Mouse (Mus musculus): ENCODE measurements around the gene Ndc1. TPM values are rescaled to one million over a fixed set of nuclear protein-coding genes. Genes with fewer than 3 reads are reported as not detected.
A peak's percentile ranks its signal among the peaks of the same experiment; 100 is the strongest.

Ndc1 gene
- polyA plus RNA-seq, 1 experiment = 34.2 TPM

- H3K4me1 ChIP-seq (replicated peaks; ENCODE audit: control insufficient read depth, insufficient read depth, low read length) = no peaks in the 10 kb centered on the region
- H3K4me3 ChIP-seq (ENCODE audit: control insufficient read depth, insufficient read depth, low read length) = no peak overlapping the region
- DNase-seq = no peak
- TF ChIP-seq POLR2A (IDR thresholded peaks at IDR 0.05; ENCODE audit: control insufficient read depth, extremely low read depth, insufficient read depth, low read length, poor library complexity) (no peak), CTCF (IDR thresholded peaks at IDR 0.05; ENCODE audit: borderline replicate concordance, control insufficient read depth, extremely low read depth, insufficient read depth, low read length, poor library complexity) (no peak)
- WGBS = 94% methylated on average over 4 of the region's 4 CpGs
- H3K27ac ChIP-seq (ENCODE audit: control insufficient read depth, insufficient read depth, low read length) = no peak overlapping the region
- H3K36me3 ChIP-seq (ENCODE audit: control insufficient read depth, insufficient read depth, low read length) = no peaks in the 10 kb centered on the region
- H3K27me3 ChIP-seq (ENCODE audit: control insufficient read depth, insufficient read depth, low read length) = no peaks in the 10 kb centered on the region; the same call in 1 of the 2 replicates
Observed at GRCm38 (mm10) chr4:107420202-107420601, 52.6 kb downstream of the Ndc1 start.

GRCm38 (mm10) chr4:107421711-107422110 is 54.1 kb downstream of the Ndc1 start:
- 13% methylated on average over 14 of the region's 14 CpGs for WGBS
- H3K4me3 ChIP-seq (ENCODE audit: control insufficient read depth, insufficient read depth, low read length) = no peak overlapping the region
- no peaks in the 10 kb centered on the region; the same call in 1 of the 2 replicates for H3K27me3 ChIP-seq (ENCODE audit: control insufficient read depth, insufficient read depth, low read length)
- H3K4me1 ChIP-seq (replicated peaks; ENCODE audit: control insufficient read depth, insufficient read depth, low read length) = no peaks in the 10 kb centered on the region
- TF ChIP-seq POLR2A (IDR thresholded peaks at IDR 0.05; ENCODE audit: control insufficient read depth, extremely low read depth, insufficient read depth, low read length, poor library complexity) (no peak), CTCF (IDR thresholded peaks at IDR 0.05; ENCODE audit: borderline replicate concordance, control insufficient read depth, extremely low read depth, insufficient read depth, low read length, poor library complexity) (no peak)
- DNase-seq = no peak
- no peak overlapping the region for H3K27ac ChIP-seq (ENCODE audit: control insufficient read depth, insufficient read depth, low read length)
- no peaks in the 10 kb centered on the region for H3K36me3 ChIP-seq (ENCODE audit: control insufficient read depth, insufficient read depth, low read length)

GRCm38 (mm10) chr4:107422176-107422575 is 54.6 kb downstream of the Ndc1 start:
- Histone ChIP-seq H3K36me3 (ENCODE audit: control insufficient read depth, insufficient read depth, low read length) (no peaks in the 10 kb centered on the region), H3K4me1 (replicated peaks; ENCODE audit: control insufficient read depth, insufficient read depth, low read length) (no peaks in the 10 kb centered on the region), H3K4me3 (ENCODE audit: control insufficient read depth, insufficient read depth, low read length) (no peak overlapping the region), H3K27ac (ENCODE audit: control insufficient read depth, insufficient read depth, low read length) (no peak overlapping the region), H3K27me3 (ENCODE audit: control insufficient read depth, insufficient read depth, low read length) (no peaks in the 10 kb centered on the region; the same call in 1 of the 2 replicates)
- no peak for TF ChIP-seq CTCF (IDR thresholded peaks at IDR 0.05; ENCODE audit: borderline replicate concordance, control insufficient read depth, extremely low read depth, insufficient read depth, low read length, poor library complexity)
- no peak for TF ChIP-seq POLR2A (IDR thresholded peaks at IDR 0.05; ENCODE audit: control insufficient read depth, extremely low read depth, insufficient read depth, low read length, poor library complexity)
- no peak for DNase-seq
- 39% methylated on average over 6 of the region's 6 CpGs for WGBS

GRCm38 (mm10) chr4:107425616-107426015 is 58.0 kb downstream of the Ndc1 start:
- no peak for DNase-seq
- Histone ChIP-seq H3K27ac (ENCODE audit: control insufficient read depth, insufficient read depth, low read length) (no peak overlapping the region), H3K27me3 (ENCODE audit: control insufficient read depth, insufficient read depth, low read length) (no peaks in the 10 kb centered on the region; the same call in 1 of the 2 replicates), H3K4me1 (replicated peaks; ENCODE audit: control insufficient read depth, insufficient read depth, low read length) (no peaks in the 10 kb centered on the region), H3K36me3 (ENCODE audit: control insufficient read depth, insufficient read depth, low read length) (no peaks in the 10 kb centered on the region), H3K4me3 (ENCODE audit: control insufficient read depth, insufficient read depth, low read length) (no peak overlapping the region)
- 96% methylated on average over 12 of the region's 12 CpGs for WGBS
- TF ChIP-seq CTCF (IDR thresholded peaks at IDR 0.05; ENCODE audit: borderline replicate concordance, control insufficient read depth, extremely low read depth, insufficient read depth, low read length, poor library complexity) (no peak), POLR2A (IDR thresholded peaks at IDR 0.05; ENCODE audit: control insufficient read depth, extremely low read depth, insufficient read depth, low read length, poor library complexity) (no peak)

- no peaks in the 10 kb centered on the region for H3K4me1 ChIP-seq (replicated peaks; ENCODE audit: control insufficient read depth, insufficient read depth, low read length)
- 88% methylated on average over 9 of the region's 9 CpGs for WGBS
Observed at GRCm38 (mm10) chr4:107426631-107427030, 59.0 kb downstream of the Ndc1 start.

GRCm38 (mm10) chr4:107432717-107433116 is 65.1 kb downstream of the Ndc1 start:
- H3K36me3 ChIP-seq (ENCODE audit: control insufficient read depth, insufficient read depth, low read length) = no peaks in the 10 kb centered on the region
- peaks cover 4% of the 10 kb centered on the region for H3K4me1 ChIP-seq (replicated peaks; ENCODE audit: control insufficient read depth, insufficient read depth, low read length)
- DNase-seq = no peak
- WGBS = 87% methylated on average over 5 of the region's 5 CpGs
- H3K4me3 ChIP-seq (ENCODE audit: control insufficient read depth, insufficient read depth, low read length) = no peak overlapping the region
- peaks cover 18% of the 10 kb centered on the region for H3K27me3 ChIP-seq (ENCODE audit: control insufficient read depth, insufficient read depth, low read length)
- H3K27ac ChIP-seq (ENCODE audit: control insufficient read depth, insufficient read depth, low read length) = no peak overlapping the region
- TF ChIP-seq CTCF (IDR thresholded peaks at IDR 0.05; ENCODE audit: borderline replicate concordance, control insufficient read depth, extremely low read depth, insufficient read depth, low read length, poor library complexity) (no peak), POLR2A (IDR thresholded peaks at IDR 0.05; ENCODE audit: control insufficient read depth, extremely low read depth, insufficient read depth, low read length, poor library complexity) (no peak)

More at GRCm38 (mm10) chr4:107426631-107427030, 59.0 kb downstream of the Ndc1 start:
- Histone ChIP-seq H3K4me3 (ENCODE audit: control insufficient read depth, insufficient read depth, low read length) (no peak overlapping the region), H3K27ac (ENCODE audit: control insufficient read depth, insufficient read depth, low read length) (no peak overlapping the region), H3K36me3 (ENCODE audit: control insufficient read depth, insufficient read depth, low read length) (no peaks in the 10 kb centered on the region), H3K27me3 (ENCODE audit: control insufficient read depth, insufficient read depth, low read length) (no peaks in the 10 kb centered on the region; the same call in 1 of the 2 replicates)
- DNase-seq = no peak
- TF ChIP-seq POLR2A (IDR thresholded peaks at IDR 0.05; ENCODE audit: control insufficient read depth, extremely low read depth, insufficient read depth, low read length, poor library complexity) = no peak
- TF ChIP-seq CTCF (IDR thresholded peaks at IDR 0.05; ENCODE audit: borderline replicate concordance, control insufficient read depth, extremely low read depth, insufficient read depth, low read length, poor library complexity) = no peak

GRCm38 (mm10) chr4:107433998-107434355 is 66.4 kb downstream of the Ndc1 start:
- no peaks in the 10 kb centered on the region for H3K36me3 ChIP-seq (ENCODE audit: control insufficient read depth, insufficient read depth, low read length)
- peaks cover 18% of the 10 kb centered on the region for H3K27me3 ChIP-seq (ENCODE audit: control insufficient read depth, insufficient read depth, low read length)
- no peak for DNase-seq
- 11% methylated on average over 15 of the region's 15 CpGs for WGBS
- no peak overlapping the region for H3K27ac ChIP-seq (ENCODE audit: control insufficient read depth, insufficient read depth, low read length)
- peaks cover 4% of the 10 kb centered on the region for H3K4me1 ChIP-seq (replicated peaks; ENCODE audit: control insufficient read depth, insufficient read depth, low read length)
- H3K4me3 ChIP-seq (ENCODE audit: control insufficient read depth, insufficient read depth, low read length) = 0 out of 2 replicates have a peak overlapping the region, but pooled peaks have one; percentile 6
- no peak for TF ChIP-seq POLR2A (IDR thresholded peaks at IDR 0.05; ENCODE audit: control insufficient read depth, extremely low read depth, insufficient read depth, low read length, poor library complexity)
- TF ChIP-seq CTCF (IDR thresholded peaks at IDR 0.05; ENCODE audit: borderline replicate concordance, control insufficient read depth, extremely low read depth, insufficient read depth, low read length, poor library complexity) = no peak

All from thymus, adult 2 months (tissue).